Mouse (Mus musculus): ENCODE results near the gene Tmprss6.

The Tmprss6 gene

DNA sequence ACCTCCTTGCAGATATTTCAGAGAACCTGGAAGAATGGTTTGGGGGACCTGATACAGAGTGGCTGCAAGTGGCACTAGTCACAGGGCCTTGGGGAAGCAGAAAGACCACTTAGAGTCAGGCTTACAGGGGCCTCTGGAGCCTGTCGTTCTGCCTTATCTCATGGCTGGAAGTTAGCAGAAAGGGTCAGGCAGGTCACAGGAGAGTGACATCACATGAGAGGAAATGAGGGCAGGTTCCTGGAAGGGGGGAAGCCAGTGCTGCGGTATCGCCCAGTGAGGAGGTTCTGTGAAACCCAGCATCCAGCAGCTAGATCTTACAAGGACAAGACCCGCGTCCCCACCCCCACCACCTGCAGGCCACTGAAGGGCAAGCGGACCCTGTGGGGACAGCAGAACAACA, 19.3 kb downstream of the Tmprss6 start:
- in situ Hi-C loops (cut with MboI, MseI), result loop anchor here (5.0 to 10.0 kb wide), 2 partner anchors 88 to 296 kb away; no protein-coding TSS in a partner anchor

DNA sequence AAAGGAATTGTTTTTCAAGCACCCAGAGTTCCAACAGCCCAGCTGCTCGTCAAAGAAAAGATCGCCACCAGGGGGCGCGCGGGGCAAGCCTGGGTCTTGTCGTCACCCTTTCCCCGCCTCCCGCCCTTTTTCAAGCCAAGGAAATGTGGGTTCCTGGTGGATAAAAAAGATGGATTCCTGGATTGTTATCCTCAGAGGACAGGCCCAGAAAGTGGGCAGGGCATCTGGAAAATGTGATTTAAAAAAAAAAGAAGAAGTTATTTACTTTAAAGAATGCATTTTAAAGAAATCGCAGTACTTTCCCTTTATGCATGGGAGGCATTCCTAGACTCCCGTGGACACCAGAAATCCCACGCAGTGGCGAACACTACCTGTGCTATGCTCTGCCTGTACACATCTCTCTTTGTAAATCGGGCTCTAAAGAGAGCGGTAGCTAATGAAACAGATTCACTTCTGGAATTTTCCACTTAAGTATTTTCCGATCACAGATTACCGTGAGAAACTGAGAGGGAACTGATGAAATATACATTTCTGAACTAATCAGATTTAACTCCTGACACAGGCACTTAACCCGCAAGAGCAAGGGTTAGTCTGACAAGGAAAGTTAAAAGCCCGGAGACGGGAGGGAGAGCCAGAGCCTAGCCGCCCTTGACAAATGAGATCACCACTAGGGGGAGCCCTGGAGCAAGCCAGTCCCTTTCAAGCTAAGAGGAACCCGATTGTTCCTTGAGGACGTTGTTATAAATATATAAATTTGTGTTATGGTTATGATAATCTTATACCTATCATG, 20.5 kb downstream of the Tmprss6 start:
- in situ Hi-C loops (cut with MboI, MseI), result loop anchor here (5.0 to 10.0 kb wide), 2 partner anchors 89 to 297 kb away; no protein-coding TSS in a partner anchor

GRCm38 (mm10) chr15:78447121-78447520, 21.3 kb downstream of the Tmprss6 start:
- in situ Hi-C loops (cut with MboI, MseI), result loop anchor here (5.0 to 10.0 kb wide), 2 partner anchors 90 to 298 kb away; no protein-coding TSS in a partner anchor

DNA sequence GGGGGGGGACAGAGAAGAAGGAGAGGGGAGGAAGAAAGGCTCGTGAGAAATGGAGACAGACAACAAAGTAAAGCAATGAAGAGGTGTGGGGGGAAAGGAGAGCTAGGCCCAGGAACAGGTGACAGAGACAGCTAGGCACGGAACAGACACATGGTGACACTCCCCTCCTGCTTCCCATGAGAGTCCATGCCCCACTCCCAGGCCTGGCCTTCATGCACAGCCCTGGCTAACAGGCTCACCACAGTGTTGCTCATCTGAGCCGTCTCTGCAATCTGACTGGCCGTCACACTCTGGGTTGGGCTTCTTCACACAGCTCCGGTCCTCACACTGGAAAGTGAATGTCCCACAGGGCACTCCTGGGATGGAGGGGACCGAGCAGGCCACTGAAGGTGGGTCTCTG, 24.6 kb downstream of the Tmprss6 start:
- in situ Hi-C loops (cut with MboI, MseI), result loop anchor here (10.0 kb wide), 1 partner anchor 301 kb away; no protein-coding TSS in a partner anchor

- in situ Hi-C loops (cut with MboI, MseI), result loop anchor here (10.0 kb wide), 1 partner anchor 303 kb away; no protein-coding TSS in a partner anchor
Measured at GRCm38 (mm10) chr15:78442231-78442630, 26.2 kb downstream of the Tmprss6 start.

DNA sequence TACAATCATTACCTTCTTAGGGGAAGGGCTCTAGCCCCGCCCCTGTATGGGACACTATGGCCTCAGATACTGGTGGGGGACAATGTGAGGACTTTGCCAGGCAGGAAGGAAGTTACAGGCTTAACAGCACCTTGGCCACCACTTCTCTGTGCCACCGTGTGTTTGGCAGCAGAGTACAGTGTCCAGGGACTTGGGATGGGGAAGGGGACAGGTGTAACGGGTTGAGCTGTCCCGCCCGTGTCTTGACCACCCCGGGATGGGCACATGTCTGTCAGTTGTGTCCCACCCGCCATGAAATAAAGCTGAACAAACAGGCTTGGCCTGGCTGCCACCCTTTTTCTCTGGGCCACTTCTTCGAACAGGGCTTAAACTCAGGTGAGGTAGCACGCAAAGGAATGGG, 29.5 kb downstream of the Tmprss6 start:
- in situ Hi-C loops (cut with MboI, MseI), result no loop called here

GRCm38 (mm10) chr15:78438505-78438904, 29.9 kb downstream of the Tmprss6 start:
- in situ Hi-C loops (cut with MboI, MseI), result no loop called here

DNA sequence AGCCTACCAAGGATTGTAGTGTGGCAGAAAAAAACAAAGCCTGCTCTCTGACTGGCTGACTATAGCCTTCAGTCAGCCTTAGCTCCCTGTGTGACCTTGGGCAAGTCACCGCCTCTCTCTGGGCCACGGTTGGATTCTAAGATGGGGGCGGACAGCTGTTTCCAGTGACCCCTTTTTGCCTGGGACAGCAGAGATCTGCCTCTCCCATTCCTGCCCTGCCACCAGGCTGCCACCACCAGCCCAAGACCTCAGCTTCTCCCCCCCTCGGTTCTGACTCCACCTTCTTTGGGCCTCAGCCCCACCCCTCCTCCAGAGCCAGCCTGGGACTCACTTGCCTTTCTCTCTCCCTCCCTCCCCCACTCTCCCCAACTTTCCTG, 30.4 kb downstream of the Tmprss6 start:
- in situ Hi-C loops (cut with MboI, MseI), result no loop called here

DNA sequence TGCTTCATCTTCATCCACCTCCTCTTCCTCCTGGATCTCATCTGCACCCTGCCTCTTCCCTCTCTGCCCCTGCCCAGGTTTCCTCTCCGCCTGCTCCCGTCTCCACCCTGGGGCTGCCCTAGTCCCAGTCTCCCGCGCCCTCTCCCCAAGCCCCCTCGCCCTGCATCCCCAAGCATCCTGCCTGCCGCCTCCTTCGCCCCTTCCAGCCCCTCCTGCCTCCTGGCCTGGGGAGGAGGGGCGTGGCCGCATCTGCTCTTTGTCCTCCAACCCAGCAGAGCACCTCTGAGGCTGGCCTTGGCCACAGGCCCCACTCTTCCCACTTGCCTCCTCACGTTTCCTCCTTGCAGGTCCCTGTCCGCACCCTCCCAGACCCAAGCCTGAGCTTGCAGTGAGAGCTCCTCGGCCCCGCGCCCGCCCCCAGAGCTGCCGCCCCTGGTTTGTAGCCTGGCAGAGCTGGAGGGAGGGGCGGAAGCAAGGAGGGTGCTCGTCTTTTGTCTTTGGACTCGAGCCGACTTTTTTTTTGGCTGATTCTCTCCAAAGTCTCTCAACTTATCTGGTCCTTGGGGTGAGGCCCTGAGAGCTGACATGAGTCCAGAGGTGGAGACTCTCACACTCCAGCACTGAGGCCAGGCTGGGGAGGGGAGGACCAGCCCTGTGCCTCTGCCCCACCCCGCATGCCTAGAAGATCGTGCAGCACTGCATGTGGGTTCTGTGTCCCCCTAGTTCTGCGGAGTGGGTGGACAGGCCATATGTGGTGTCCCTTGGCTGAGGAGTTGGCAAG, 31.0 kb downstream of the Tmprss6 start:
- in situ Hi-C loops (cut with MboI, MseI), result no loop called here

DNA sequence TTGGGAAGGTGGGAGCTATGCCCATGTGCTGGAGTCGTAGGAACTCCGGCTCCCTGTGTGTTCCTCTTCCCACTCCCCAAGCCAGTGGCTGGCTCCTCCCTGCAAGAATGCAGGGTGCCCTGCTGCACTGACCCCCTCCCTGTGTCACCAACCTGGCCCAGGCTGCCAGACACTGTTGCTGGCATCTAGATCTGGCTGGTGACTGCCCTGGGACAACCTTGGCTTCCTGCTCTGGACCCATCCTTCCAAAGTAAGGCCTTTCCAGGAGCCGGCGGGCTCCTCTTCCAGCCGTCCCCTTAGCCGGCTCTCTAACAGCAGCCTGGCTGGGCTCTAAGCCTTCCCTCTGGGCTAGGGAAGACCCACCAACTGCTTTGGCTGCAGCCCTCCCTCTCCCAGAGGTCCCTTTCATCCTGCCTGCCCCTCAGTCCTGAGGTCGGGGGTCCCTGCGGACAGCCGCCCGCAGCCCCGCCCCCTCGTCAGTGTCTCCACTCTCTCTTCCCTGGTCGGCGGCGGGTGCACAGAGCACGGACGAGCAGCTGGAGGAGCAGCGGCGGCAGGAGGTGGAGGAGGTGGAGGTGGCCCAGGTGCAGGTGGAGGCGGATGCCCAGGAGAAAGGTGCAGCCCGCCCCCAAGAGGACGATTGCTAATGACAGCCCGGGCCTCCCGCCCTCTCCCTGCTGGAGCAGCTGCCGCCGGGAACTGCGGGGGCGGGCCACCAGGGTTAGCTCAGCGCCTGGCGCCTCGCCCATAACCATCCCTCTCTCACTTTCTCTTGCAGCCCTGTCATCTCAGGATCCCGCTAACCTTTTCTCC, 31.8 kb downstream of the Tmprss6 start:
- in situ Hi-C loops (cut with MboI, MseI), result no loop called here

DNA sequence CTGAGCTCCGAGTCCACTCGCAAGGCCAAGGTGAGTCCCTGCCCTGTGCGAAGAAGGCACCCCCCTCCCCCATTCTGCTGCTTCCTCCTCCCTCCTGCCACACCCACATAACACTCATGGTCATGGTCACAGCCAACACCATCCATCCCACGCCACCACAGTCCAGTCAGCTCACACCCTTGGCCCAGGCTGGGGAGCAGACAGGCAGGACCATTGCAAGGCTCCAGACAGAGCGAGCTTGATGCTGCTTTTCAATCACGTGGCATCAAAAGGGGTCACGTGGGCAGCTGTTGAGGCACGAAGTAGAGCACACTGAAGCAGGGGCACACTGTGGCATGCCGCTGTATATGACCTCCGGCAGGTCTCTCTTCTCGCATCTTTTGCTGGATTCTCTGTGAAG, 32.8 kb downstream of the Tmprss6 start:
- in situ Hi-C loops (cut with MboI, MseI), result no loop called here

GRCm38 (mm10) chr15:78434896-78435520, 33.4 kb downstream of the Tmprss6 start:
- in situ Hi-C loops (cut with MboI, MseI), result no loop called here

DNA sequence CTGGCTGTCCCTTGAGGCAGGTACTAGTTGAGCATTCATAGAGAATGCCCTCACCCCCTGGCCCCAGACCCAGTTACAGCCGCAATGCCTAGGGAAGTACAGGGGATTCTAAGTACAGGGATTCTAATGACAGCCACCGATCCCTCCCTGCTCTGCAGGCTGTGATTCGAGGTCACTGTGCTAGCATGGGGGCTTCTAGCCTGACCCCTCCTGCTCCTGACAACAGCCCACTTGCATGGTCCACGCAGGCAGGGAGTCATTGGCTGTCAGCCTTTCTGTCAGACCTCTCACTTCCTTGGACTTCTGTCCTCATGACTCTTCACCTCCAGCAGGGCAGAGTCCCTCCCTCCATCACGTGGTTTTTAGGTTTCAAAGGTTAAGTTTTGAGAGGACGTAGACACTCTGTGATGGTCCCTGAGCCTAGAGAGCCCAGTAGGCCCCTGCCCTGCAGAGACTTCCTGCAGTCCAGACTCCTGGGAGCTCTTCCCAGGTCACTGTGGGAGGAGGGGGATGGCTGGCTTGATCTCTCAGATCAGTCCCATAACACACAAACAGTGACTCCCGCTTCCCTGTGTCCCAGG, 36.8 kb downstream of the Tmprss6 start:
- in situ Hi-C loops (cut with MboI, MseI), result no loop called here

DNA sequence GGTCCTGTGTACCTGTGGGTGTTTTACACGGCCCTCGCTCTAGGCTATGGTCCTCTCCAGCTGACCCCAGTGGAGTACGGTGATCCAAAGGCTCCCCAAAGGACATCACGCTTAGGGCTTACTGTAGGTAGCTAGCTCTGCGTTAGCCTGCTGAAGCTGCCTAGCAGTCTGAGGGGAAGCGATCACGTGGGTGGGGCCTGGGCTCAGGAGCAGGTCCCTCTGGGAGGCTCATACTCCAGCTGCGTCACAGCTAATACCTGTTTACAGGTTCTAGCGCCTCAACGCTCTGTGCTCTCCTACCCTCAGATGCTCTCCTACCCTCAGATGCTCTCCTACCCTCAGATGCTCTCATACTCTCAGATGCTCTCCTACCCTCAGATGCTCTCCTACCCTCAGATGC, 37.6 kb downstream of the Tmprss6 start:
- in situ Hi-C loops (cut with MboI, MseI), result no loop called here

DNA sequence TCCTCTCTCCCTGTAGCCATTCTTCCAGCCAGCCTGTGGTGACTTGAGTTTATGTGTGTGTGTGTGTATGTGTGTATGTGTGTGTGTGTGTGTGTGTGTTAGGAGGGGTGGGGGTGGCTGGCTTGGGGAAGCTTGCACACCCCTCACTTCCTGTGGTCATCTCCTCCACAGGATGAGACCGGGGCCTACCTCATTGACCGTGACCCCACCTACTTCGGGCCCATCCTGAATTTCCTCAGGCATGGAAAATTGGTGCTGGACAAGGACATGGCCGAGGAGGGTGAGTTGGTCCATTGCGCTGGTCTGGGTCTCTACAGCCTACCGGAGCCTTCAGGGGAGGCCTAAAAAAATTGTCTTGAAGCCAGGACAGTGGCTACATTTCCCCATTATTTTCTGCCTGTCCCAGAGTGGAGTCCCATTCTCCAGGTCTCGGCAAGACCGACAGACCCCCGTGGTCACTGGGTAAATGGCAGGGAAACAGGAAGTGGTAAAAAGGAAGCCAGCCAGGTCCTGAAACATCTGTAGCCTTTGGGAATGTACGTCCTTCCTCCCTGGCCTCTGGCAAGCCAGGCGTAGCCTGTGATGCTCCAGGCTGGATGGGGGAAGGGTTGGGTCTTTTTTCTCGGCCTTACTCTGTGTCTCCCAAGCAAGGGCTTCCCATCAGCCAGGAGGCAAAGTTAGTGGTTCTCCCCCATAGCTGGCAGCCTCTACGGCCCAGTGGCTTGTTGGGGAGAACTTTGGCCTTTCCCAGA, 38.4 kb downstream of the Tmprss6 start:
- in situ Hi-C loops (cut with MboI, MseI), result no loop called here

DNA sequence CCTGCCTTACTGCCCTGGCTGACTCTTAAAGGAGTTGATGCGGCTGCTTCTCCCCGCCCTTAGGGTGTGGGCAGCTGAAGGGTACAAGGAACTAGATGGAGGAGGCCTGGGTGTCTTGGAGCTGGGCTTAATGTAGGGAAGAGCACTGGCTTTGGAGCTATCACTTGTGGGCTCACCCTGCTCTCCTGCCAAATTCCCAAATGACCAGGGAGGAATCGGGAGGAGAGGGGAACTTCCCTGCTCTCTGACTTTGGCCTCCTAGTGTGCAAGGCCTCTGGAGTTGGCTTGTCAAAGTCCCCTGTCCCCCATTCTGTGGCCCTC, 39.3 kb downstream of the Tmprss6 start:
- in situ Hi-C loops (cut with MboI, MseI), result no loop called here

DNA sequence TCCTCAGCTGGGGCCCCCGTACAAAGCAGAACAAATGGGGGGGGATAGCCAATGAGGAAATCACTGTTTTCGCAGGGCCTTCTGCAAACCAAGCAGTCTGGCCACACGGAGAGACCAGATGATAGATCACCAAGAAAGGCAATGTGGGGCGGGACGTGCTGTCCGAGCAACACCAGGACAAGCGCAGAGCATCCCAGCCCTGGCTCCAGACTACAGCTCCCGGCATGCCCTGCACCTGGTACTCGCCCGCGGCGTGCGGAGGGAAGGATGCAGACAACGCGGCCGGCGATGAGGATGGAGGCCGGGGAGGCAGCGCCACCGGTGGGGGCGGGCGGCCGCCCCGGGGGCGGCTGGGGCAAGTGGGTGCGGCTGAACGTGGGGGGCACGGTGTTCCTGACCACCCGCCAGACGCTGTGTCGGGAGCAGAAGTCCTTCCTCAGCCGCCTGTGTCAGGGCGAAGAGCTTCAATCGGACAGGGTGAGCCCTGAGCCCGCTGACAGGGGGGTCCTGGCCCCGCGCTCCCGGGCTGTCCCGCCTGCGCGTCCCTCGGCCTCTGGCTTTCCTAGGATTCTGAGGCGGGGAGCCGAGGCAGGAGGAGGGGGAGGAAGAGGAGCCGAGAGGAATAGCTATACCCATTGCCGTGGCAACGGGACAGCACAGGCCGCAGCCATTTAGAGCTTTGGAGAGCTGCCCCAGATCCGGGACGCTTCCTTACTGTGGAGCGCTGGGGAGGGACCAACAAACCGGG, 39.9 kb downstream of the Tmprss6 start, which contains the start of gene Kctd17:
Gene Kctd17, plus strand, starts transcription at position 174 of the 748 bp plus-strand sequence.
- in situ Hi-C loops (cut with MboI, MseI), result no loop called here

- in situ Hi-C loops (cut with MboI, MseI), result no loop called here
Measured at GRCm38 (mm10) chr15:78425230-78425629, 43.2 kb downstream of the Tmprss6 start.

DNA sequence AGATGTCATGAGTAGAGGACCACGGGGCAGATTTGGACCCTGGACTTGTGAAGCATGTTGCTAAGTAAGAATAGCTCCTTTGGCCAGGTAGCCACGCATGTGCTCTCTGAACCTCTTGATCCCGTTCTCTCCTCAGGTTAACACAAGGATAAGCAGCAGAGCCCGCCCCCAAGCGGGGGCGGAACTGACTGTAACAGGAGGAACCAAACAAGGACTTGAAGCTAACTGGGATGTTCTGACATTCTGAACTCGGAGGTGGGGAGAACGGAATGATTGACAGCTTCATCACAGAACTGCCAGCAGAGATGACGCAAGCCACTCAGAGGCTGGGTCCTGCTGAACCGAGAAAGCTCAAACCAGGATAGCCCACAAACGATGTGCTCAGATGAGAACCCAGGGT, 43.9 kb downstream of the Tmprss6 start:
- in situ Hi-C loops (cut with MboI, MseI), result loop anchor here (5.0 kb wide), 1 partner anchor 72 kb away; no protein-coding TSS in a partner anchor
